Mouse (Mus musculus): Measurements from ENCODE around the gene Cd68. TPM values are rescaled to one million over a fixed set of nuclear protein-coding genes. Genes with fewer than 3 reads are reported as not detected.
"Not testable (repeated sequence)": the region's sequence is repeated elsewhere in the genome, so short reads cannot be mapped to it uniquely, and the experiment has no call there.

Cd68 gene
- polyA plus RNA-seq, 1 experiment from 2014 or later = 35.4 TPM

DNA sequence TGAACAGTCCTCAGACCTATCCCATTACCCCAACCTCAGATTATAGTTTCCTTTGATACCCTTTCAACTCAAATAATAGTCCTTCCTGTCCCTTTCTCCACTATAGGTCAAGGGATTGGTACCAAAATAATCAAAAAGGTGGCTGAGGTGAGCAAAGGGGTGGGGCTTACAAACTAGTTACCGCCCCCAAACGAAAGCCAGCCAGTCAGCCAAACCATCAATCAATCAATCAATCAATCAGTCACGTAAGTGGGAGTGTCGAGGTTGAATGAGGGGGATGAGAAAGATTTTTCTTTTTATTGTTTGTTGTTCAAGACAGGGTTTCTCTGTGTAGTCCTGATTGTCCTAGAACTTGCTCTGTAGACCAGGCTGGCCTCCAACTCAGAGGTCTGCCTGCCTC is 42.9 kb downstream of the Cd68 start:
- Histone ChIP-seq H3K9ac (ENCODE audit: low read depth, low read length) (no peak overlapping the region), H3K36me3 (ENCODE audit: control insufficient read depth, insufficient read depth) (no peaks in the 10 kb centered on the region), H3K27ac (ENCODE audit: low read length) (no peak overlapping the region), H3K4me3 (ENCODE audit: low read depth, low read length) (no peak overlapping the region), H3K4me1 (ENCODE audit: control insufficient read depth, low read depth, low read length) (peaks cover 27% of the 10 kb centered on the region), H3K4me2 (ENCODE audit: low read depth, low read length) (peak overlapping the region; percentile 80), H3K9me3 (replicated peaks; ENCODE audit: control insufficient read depth, low read length) (no peaks in the 10 kb centered on the region), H3K27me3 (ENCODE audit: control insufficient read depth, insufficient read depth, low read depth, low read length) (no peaks in the 10 kb centered on the region)
- ATAC-seq (ENCODE audit: low read depth) = no peak
- 55% methylated on average over 4 of the region's 4 CpGs for WGBS (ENCODE audit: insufficient replicate concordance)

DNA sequence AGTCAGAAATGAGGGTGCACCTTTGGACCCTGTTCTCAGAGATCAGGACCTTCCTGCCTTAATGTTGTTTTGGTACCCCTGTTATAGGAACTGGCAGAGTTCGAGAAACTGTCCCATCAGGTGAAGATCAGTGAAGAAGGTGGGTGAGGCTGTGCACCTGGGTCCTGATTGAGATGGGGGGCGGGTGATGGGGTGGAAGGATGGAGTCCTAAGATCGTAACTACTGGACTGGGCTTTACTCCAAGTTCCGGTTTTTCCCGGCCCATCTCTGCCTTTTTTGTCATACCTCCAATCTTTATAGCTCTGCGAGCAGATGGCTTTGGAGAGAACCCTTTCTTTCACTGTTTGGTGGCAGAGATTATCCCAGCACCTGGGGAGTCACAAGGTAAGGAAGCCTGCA is 43.5 kb downstream of the Cd68 start:
- H3K4me2 ChIP-seq (ENCODE audit: low read depth, low read length) = peak overlapping the region; percentile 80
- peaks cover 31% of the 10 kb centered on the region for H3K4me1 ChIP-seq (ENCODE audit: control insufficient read depth, low read depth, low read length)
- peak overlapping the region; percentile 65 for H3K4me3 ChIP-seq (ENCODE audit: low read depth, low read length)
- no peaks in the 10 kb centered on the region for H3K36me3 ChIP-seq (ENCODE audit: control insufficient read depth, insufficient read depth)
- H3K27me3 ChIP-seq (ENCODE audit: control insufficient read depth, insufficient read depth, low read depth, low read length) = no peaks in the 10 kb centered on the region
- WGBS (ENCODE audit: insufficient replicate concordance) = 40% methylated on average over 6 of the region's 6 CpGs
- no peak for ATAC-seq (ENCODE audit: low read depth)
- H3K9me3 ChIP-seq (replicated peaks; ENCODE audit: control insufficient read depth, low read length) = no peaks in the 10 kb centered on the region
- H3K9ac ChIP-seq (ENCODE audit: low read depth, low read length) = peak overlapping the region; percentile 59
- no peak overlapping the region for H3K27ac ChIP-seq (ENCODE audit: low read length)

DNA sequence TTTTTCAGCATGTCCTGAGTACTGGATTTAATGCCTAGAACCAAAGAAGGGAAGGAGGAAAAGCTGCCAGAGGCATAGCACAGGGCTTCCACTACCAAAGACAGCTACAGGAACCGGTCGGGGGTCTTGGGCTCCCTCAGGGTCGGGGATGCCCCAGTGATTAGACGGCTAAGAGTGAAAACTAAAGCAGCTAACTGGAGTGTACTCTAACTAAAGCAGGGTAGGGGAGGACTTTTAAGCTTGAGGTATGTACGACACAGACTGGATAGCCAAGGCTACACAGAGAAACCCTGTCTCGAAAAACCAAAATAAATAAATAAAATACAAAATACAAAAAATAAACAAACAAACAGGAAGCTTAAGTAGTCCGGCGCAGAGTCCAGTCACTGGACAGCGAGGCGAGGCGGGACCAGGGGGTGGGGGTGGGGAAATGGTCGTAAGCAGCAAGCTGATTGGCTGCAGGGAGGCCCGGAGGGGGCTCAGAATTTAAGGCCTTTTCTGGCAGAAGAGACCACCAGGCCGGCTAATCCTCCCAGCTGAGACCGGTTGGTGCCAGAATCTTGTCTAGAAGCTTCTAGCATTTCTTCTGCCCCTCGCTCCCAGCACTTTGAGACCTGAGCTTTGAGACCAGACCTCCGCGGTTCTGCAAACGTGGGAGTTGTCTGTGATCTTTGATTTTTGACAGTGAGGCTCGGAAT is 44.2 kb downstream of the Cd68 start, which contains the start of gene Sat2:
TSS of gene Sat2 (plus strand) at position 454 of the 698 bp plus-strand sequence.
- peak within 1 kb of the TSS; percentile 59 for H3K9ac ChIP-seq (ENCODE audit: low read depth, low read length)
- ATAC-seq (ENCODE audit: low read depth) = peak; percentile 67
- WGBS (ENCODE audit: insufficient replicate concordance) = 7% methylated on average over 20 of the region's 20 CpGs
- H3K4me1 ChIP-seq (ENCODE audit: control insufficient read depth, low read depth, low read length) = peaks cover 31% of the 10 kb centered on the region
- peak within 1 kb of the TSS; percentile 80 for H3K4me2 ChIP-seq (ENCODE audit: low read depth, low read length)
- H3K27me3 ChIP-seq (ENCODE audit: control insufficient read depth, insufficient read depth, low read depth, low read length) = no peaks in the 10 kb centered on the region
- H3K4me3 ChIP-seq (ENCODE audit: low read depth, low read length) = peak within 1 kb of the TSS; percentile 65
- peak within 1 kb of the TSS; percentile 76 for H3K27ac ChIP-seq (ENCODE audit: low read length)
- H3K9me3 ChIP-seq (replicated peaks; ENCODE audit: control insufficient read depth, low read length) = no peaks in the 10 kb centered on the region
- no peaks in the 10 kb centered on the region for H3K36me3 ChIP-seq (ENCODE audit: control insufficient read depth, insufficient read depth)

DNA sequence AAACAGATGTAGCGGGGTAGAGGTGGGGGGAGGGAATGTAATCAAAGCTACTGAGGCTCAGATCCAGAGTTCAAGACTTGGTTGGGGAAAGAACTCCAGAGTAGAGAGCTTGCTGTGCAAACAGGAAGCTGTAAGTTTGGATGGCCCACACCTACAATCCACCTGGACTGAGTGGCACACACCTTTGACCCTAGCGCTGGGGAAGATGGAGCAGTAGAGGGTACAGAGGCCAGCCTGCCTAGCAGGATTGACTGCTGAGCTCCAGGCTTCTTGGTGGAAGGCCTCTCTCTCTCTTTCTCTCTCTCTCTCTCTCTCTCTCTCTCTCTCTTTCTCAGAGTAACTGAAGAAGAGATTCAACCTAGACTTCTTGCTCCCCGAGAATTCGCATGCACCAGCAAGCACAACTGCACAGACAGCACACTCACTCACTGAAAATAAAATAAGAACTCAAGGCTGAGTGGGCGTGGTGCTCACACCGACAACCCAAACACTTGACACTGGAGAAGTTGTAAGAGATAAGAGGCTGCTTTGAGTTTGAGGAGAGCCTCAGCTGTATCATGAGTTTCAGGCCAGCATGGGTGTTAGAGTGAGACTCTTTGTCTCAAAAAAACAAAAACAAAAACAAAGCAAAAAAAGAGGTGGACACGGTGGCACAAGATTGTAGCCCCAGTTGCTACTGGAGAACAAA is 45.4 kb downstream of the Cd68 start:
- H3K4me2 ChIP-seq (ENCODE audit: low read depth, low read length) = peak overlapping the region; percentile 33
- no peak overlapping the region for H3K4me3 ChIP-seq (ENCODE audit: low read depth, low read length)
- peaks cover 31% of the 10 kb centered on the region for H3K4me1 ChIP-seq (ENCODE audit: control insufficient read depth, low read depth, low read length)
- H3K27me3 ChIP-seq (ENCODE audit: control insufficient read depth, insufficient read depth, low read depth, low read length) = no peaks in the 10 kb centered on the region
- H3K36me3 ChIP-seq (ENCODE audit: control insufficient read depth, insufficient read depth) = no peaks in the 10 kb centered on the region
- H3K27ac ChIP-seq (ENCODE audit: low read length) = peak overlapping the region; percentile 74
- H3K9me3 ChIP-seq (replicated peaks; ENCODE audit: control insufficient read depth, low read length) = no peaks in the 10 kb centered on the region
- WGBS (ENCODE audit: insufficient replicate concordance) = 30% methylated on average over 7 of the region's 7 CpGs
- H3K9ac ChIP-seq (ENCODE audit: low read depth, low read length) = peak overlapping the region; percentile 21; the same call in 1 of the 2 replicates
- ATAC-seq (ENCODE audit: low read depth) = 0 out of 2 replicates have a peak, but pooled peaks have one; percentile 33

DNA sequence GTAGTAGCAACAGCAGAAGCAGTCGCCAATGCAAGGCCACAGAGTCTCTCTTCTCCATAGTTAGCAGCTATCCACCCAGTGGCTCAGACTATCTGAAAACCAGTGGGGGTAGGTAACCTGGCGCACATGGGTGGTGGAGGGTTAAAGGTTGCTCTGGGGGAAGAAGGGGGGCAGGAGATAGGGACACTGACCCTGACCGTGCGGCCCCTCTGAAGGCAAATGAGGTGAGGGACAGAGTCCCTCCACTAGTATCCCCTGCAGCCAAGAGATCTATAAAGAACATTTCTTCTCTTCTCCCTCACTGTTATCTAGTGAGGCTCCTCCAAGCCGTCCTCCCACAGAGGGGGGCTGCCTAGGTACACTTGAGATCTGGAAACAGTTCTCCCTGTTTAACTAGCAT is 48.1 kb downstream of the Cd68 start, which contains the start of gene Shbg:
TSS of gene Shbg (minus strand) at position 101 of the 400 bp plus-strand sequence.
- no peak within 1 kb of the TSS for H3K4me2 ChIP-seq (ENCODE audit: low read depth, low read length)
- no peaks in the 10 kb centered on the region for H3K36me3 ChIP-seq (ENCODE audit: control insufficient read depth, insufficient read depth)
- H3K27ac ChIP-seq (ENCODE audit: low read length) = no peak within 1 kb of the TSS
- H3K9ac ChIP-seq (ENCODE audit: low read depth, low read length) = no peak within 1 kb of the TSS
- WGBS (ENCODE audit: insufficient replicate concordance) = 32% methylated on average over 5 of the region's 5 CpGs
- H3K27me3 ChIP-seq (ENCODE audit: control insufficient read depth, insufficient read depth, low read depth, low read length) = no peaks in the 10 kb centered on the region
- peak; percentile 14; the same call in 1 of the 2 replicates for ATAC-seq (ENCODE audit: low read depth)
- H3K4me3 ChIP-seq (ENCODE audit: low read depth, low read length) = no peak within 1 kb of the TSS
- peaks cover 44% of the 10 kb centered on the region for H3K4me1 ChIP-seq (ENCODE audit: control insufficient read depth, low read depth, low read length)
- H3K9me3 ChIP-seq (replicated peaks; ENCODE audit: control insufficient read depth, low read length) = no peaks in the 10 kb centered on the region

DNA sequence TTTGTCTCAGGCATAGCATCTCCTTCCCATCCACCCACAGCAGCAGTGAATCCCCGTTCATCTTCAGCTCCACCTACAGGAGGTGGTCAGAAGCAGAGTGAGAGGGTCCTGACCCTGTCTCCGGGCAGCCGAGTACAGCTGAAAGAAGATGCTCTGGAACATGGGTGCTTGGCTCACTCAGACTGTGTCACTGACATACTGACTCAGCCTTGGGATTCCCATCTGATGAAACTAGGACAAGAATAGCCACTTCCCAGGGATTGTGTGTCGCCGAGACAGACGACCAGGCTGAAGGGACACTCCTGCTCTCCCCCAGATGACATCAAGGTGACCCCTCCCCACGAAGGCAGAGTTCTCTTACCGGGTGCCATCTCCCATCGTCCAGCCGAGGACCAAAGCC is 49.2 kb downstream of the Cd68 start:
- Histone ChIP-seq H3K36me3 (ENCODE audit: control insufficient read depth, insufficient read depth) (no peaks in the 10 kb centered on the region), H3K9me3 (replicated peaks; ENCODE audit: control insufficient read depth, low read length) (no peaks in the 10 kb centered on the region), H3K4me2 (ENCODE audit: low read depth, low read length) (no peak overlapping the region), H3K27ac (ENCODE audit: low read length) (no peak overlapping the region), H3K4me1 (ENCODE audit: control insufficient read depth, low read depth, low read length) (peaks cover 34% of the 10 kb centered on the region), H3K27me3 (ENCODE audit: control insufficient read depth, insufficient read depth, low read depth, low read length) (no peaks in the 10 kb centered on the region), H3K4me3 (ENCODE audit: low read depth, low read length) (no peak overlapping the region), H3K9ac (ENCODE audit: low read depth, low read length) (no peak overlapping the region)
- 47% methylated on average over 10 of the region's 10 CpGs for WGBS (ENCODE audit: insufficient replicate concordance)
- no peak for ATAC-seq (ENCODE audit: low read depth)

DNA sequence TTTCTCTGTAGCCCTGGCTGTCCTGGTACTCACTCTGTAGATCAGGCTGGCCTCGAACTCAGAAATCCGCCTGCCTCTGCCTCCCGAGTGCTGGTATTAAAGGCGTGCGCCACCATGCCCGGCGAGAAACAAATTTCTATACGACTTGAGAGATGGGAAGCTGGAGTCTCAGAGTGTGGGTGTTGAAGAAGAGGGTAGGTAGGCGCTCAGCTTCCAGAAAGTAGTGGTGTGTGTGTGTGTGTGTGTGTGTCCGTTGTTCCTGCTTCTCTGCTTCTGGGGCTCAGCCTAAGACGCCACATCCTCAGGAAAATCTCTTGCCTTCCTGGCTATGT is 51.7 kb downstream of the Cd68 start:
- H3K36me3 ChIP-seq (ENCODE audit: control insufficient read depth, insufficient read depth); H3K9me3 ChIP-seq (replicated peaks; ENCODE audit: control insufficient read depth, low read length); ATAC-seq (ENCODE audit: low read depth); H3K27ac ChIP-seq (ENCODE audit: low read length); H3K27me3 ChIP-seq (ENCODE audit: control insufficient read depth, insufficient read depth, low read depth, low read length): not testable (repeated sequence)
- H3K9ac ChIP-seq (ENCODE audit: low read depth, low read length) = peak overlapping the region; percentile 19; the same call in 1 of the 2 replicates
- 38% methylated on average over 11 of the region's 11 CpGs for WGBS (ENCODE audit: insufficient replicate concordance)
- H3K4me1 ChIP-seq (ENCODE audit: control insufficient read depth, low read depth, low read length) = peaks cover 29% of the 10 kb centered on the region
- peak overlapping the region; percentile 53 for H3K4me3 ChIP-seq (ENCODE audit: low read depth, low read length)
- peak overlapping the region; percentile 80 for H3K4me2 ChIP-seq (ENCODE audit: low read depth, low read length)
